Mouse (Mus musculus): Measurements from ENCODE around the gene Anxa7. TPM values are rescaled to one million over a fixed set of nuclear protein-coding genes. Genes with fewer than 3 reads are reported as not detected.

The Anxa7 gene
- polyA plus RNA-seq, 1 experiment from 2014 or later: 52.9 TPM

DNA sequence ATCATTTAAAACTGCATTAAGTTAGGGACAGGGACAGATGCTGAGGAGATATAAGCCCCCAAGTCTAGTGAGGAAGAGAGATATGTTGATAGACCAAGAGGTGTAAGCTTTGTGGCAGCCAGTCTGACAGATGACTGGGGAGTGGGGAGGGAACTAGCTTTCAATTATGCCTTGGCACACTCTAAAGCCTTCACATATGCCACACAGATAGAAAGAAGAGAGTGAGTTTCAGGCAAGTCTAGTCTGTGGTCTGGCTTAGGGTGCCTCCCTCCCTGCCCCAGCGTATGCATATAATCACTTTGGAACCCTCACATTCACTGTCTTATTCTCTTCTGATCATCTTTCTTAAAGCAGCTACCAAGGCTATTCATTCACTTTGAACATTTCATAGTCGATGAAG is 28.6 kb downstream of the Anxa7 start:
- H3K9me3 ChIP-seq (ENCODE audit: low read length): no peaks in the 10 kb centered on the region
- peak overlapping the region; percentile 67 for H3K4me2 ChIP-seq (replicated peaks; ENCODE audit: low read depth, low read length)
- peaks cover 8% of the 10 kb centered on the region; the same call in 1 of the 2 replicates for H3K4me1 ChIP-seq (ENCODE audit: insufficient read depth, low read depth, low read length)
- H3K27me3 ChIP-seq (replicated peaks; ENCODE audit: insufficient read depth, low read length): no peaks in the 10 kb centered on the region
- 15% methylated on average over 2 of the region's 2 CpGs for WGBS
- H3K9ac ChIP-seq (replicated peaks; ENCODE audit: low read depth): no peak overlapping the region
- H3K27ac ChIP-seq (ENCODE audit: low read length): no peak overlapping the region
- no peak for TF ChIP-seq CTCF (IDR thresholded peaks at IDR 0.05)
- TF ChIP-seq EP300 (IDR thresholded peaks at IDR 0.05): no peak
- H3K36me3 ChIP-seq (ENCODE audit: insufficient read depth, low read length): peaks cover 9% of the 10 kb centered on the region; the same call in 1 of the 2 replicates
- no peak for DNase-seq (ENCODE audit: low spot score)
- peak overlapping the region; percentile 30 for H3K4me3 ChIP-seq (ENCODE audit: low read depth, low read length)
- ATAC-seq: no peak

DNA sequence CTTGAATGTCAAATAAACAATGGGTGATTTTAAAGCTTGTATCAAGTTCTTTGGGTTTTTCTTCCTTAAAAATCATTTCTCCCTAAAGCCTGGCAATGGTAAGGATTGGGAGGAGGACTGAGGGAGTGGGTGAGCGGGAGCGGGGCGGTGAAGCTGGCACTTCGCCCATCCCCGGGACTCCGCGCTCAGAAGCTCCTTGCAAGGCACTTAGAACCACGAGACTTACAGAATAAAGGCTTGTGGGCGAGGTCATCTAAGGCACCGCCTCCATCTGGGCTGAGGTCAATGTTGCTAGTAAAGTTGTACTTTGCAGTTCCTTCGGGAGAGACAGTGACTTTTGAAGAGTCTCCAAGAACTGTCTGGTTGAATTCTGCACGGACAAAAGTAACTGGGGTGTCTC is 32.7 kb downstream of the Anxa7 start:
- DNase-seq (ENCODE audit: low spot score): no peak
- Histone ChIP-seq H3K36me3 (ENCODE audit: insufficient read depth, low read length) (no peaks in the 10 kb centered on the region), H3K9me3 (ENCODE audit: low read length) (no peaks in the 10 kb centered on the region), H3K27ac (ENCODE audit: low read length) (no peak overlapping the region), H3K27me3 (replicated peaks; ENCODE audit: insufficient read depth, low read length) (no peaks in the 10 kb centered on the region), H3K4me1 (ENCODE audit: insufficient read depth, low read depth, low read length) (peaks cover 8% of the 10 kb centered on the region; the same call in 1 of the 2 replicates), H3K4me2 (replicated peaks; ENCODE audit: low read depth, low read length) (no peak overlapping the region), H3K9ac (replicated peaks; ENCODE audit: low read depth) (no peak overlapping the region), H3K4me3 (ENCODE audit: low read depth, low read length) (no peak overlapping the region)
- 28% methylated on average over 12 of the region's 12 CpGs for WGBS
- peak; percentile 17; the same call in 1 of the 2 replicates for ATAC-seq
- TF ChIP-seq EP300 (IDR thresholded peaks at IDR 0.05) (no peak), CTCF (IDR thresholded peaks at IDR 0.05) (no peak)

- no peaks in the 10 kb centered on the region for H3K27me3 ChIP-seq (replicated peaks; ENCODE audit: insufficient read depth, low read length)
- H3K36me3 ChIP-seq (ENCODE audit: insufficient read depth, low read length): no peaks in the 10 kb centered on the region
- ATAC-seq: no peak
- DNase-seq (ENCODE audit: low spot score): no peak
- no peak for TF ChIP-seq EP300 (IDR thresholded peaks at IDR 0.05)
- no peak for TF ChIP-seq CTCF (IDR thresholded peaks at IDR 0.05)
- WGBS: 49% methylated on average over 17 of the region's 17 CpGs
- H3K4me1 ChIP-seq (ENCODE audit: insufficient read depth, low read depth, low read length): no peaks in the 10 kb centered on the region
- H3K4me3 ChIP-seq (ENCODE audit: low read depth, low read length): no peak overlapping the region
- H3K4me2 ChIP-seq (replicated peaks; ENCODE audit: low read depth, low read length): no peak overlapping the region
- H3K9ac ChIP-seq (replicated peaks; ENCODE audit: low read depth): no peak overlapping the region
- no peaks in the 10 kb centered on the region for H3K9me3 ChIP-seq (ENCODE audit: low read length)
- H3K27ac ChIP-seq (ENCODE audit: low read length): no peak overlapping the region
Observed at GRCm38 (mm10) chr14:20442252-20442651, 37.7 kb downstream of the Anxa7 start.

GRCm38 (mm10) chr14:20436976-20437375 is 43.0 kb downstream of the Anxa7 start:
- H3K27ac ChIP-seq (ENCODE audit: low read length): no peak overlapping the region
- H3K4me2 ChIP-seq (replicated peaks; ENCODE audit: low read depth, low read length): no peak overlapping the region
- no peak overlapping the region for H3K4me3 ChIP-seq (ENCODE audit: low read depth, low read length)
- no peak for ATAC-seq
- TF ChIP-seq CTCF (IDR thresholded peaks at IDR 0.05) (no peak), EP300 (IDR thresholded peaks at IDR 0.05) (no peak)
- H3K9ac ChIP-seq (replicated peaks; ENCODE audit: low read depth): no peak overlapping the region
- no peaks in the 10 kb centered on the region for H3K9me3 ChIP-seq (ENCODE audit: low read length)
- no peaks in the 10 kb centered on the region for H3K4me1 ChIP-seq (ENCODE audit: insufficient read depth, low read depth, low read length)
- DNase-seq (ENCODE audit: low spot score): no peak
- H3K36me3 ChIP-seq (ENCODE audit: insufficient read depth, low read length): no peaks in the 10 kb centered on the region
- no peaks in the 10 kb centered on the region for H3K27me3 ChIP-seq (replicated peaks; ENCODE audit: insufficient read depth, low read length)
- 58% methylated on average over 6 of the region's 6 CpGs for WGBS

GRCm38 (mm10) chr14:20432420-20432819 is 47.5 kb downstream of the Anxa7 start:
- ATAC-seq: no peak

GRCm38 (mm10) chr14:20431726-20432125 is 48.2 kb downstream of the Anxa7 start:
- ATAC-seq: no peak
- H3K9ac ChIP-seq (replicated peaks; ENCODE audit: low read depth): no peak overlapping the region

More at GRCm38 (mm10) chr14:20432420-20432819, 47.5 kb downstream of the Anxa7 start:
- Histone ChIP-seq H3K9me3 (ENCODE audit: low read length) (no peaks in the 10 kb centered on the region), H3K36me3 (ENCODE audit: insufficient read depth, low read length) (no peaks in the 10 kb centered on the region), H3K4me3 (ENCODE audit: low read depth, low read length) (no peak overlapping the region), H3K27me3 (replicated peaks; ENCODE audit: insufficient read depth, low read length) (no peaks in the 10 kb centered on the region), H3K27ac (ENCODE audit: low read length) (no peak overlapping the region), H3K9ac (replicated peaks; ENCODE audit: low read depth) (no peak overlapping the region), H3K4me2 (replicated peaks; ENCODE audit: low read depth, low read length) (no peak overlapping the region), H3K4me1 (ENCODE audit: insufficient read depth, low read depth, low read length) (no peaks in the 10 kb centered on the region)
- TF ChIP-seq EP300 (IDR thresholded peaks at IDR 0.05) (no peak), CTCF (IDR thresholded peaks at IDR 0.05) (no peak)
- DNase-seq (ENCODE audit: low spot score): no peak
- 70% methylated on average over 4 of the region's 4 CpGs for WGBS

DNA sequence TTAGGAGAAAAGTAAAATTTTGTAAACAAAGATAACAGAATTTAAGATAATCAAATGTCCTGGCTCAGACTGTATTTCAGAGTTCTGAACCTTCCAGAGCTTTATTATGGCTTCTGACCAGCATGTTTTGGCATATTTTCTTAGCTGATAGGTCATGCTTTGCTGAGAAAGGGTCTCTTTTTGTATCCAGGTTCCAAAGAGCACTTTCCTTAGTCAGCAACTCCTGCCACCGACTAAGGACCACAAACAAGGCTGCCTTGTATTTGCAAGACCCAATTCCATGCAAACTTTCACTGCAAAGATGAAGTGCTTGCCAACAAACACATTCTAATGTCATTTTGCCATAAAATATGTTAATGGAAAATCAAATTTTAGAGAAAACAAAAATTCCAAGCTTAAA is 50.1 kb downstream of the Anxa7 start:
- Histone ChIP-seq H3K9me3 (ENCODE audit: low read length) (no peaks in the 10 kb centered on the region), H3K36me3 (ENCODE audit: insufficient read depth, low read length) (no peaks in the 10 kb centered on the region), H3K9ac (replicated peaks; ENCODE audit: low read depth) (no peak overlapping the region), H3K27ac (ENCODE audit: low read length) (no peak overlapping the region), H3K4me2 (replicated peaks; ENCODE audit: low read depth, low read length) (no peak overlapping the region), H3K4me1 (ENCODE audit: insufficient read depth, low read depth, low read length) (no peaks in the 10 kb centered on the region), H3K4me3 (ENCODE audit: low read depth, low read length) (no peak overlapping the region), H3K27me3 (replicated peaks; ENCODE audit: insufficient read depth, low read length) (no peaks in the 10 kb centered on the region)
- no peak for ATAC-seq
- no peak for DNase-seq (ENCODE audit: low spot score)
- 39% methylated on average over 1 of the region's 1 CpGs for WGBS
- no peak for TF ChIP-seq EP300 (IDR thresholded peaks at IDR 0.05)
- TF ChIP-seq CTCF (IDR thresholded peaks at IDR 0.05): no peak

More at GRCm38 (mm10) chr14:20431726-20432125, 48.2 kb downstream of the Anxa7 start:
- Histone ChIP-seq H3K27ac (ENCODE audit: low read length) (no peak overlapping the region), H3K27me3 (replicated peaks; ENCODE audit: insufficient read depth, low read length) (no peaks in the 10 kb centered on the region), H3K4me2 (replicated peaks; ENCODE audit: low read depth, low read length) (no peak overlapping the region), H3K36me3 (ENCODE audit: insufficient read depth, low read length) (no peaks in the 10 kb centered on the region), H3K4me1 (ENCODE audit: insufficient read depth, low read depth, low read length) (no peaks in the 10 kb centered on the region), H3K4me3 (ENCODE audit: low read depth, low read length) (no peak overlapping the region), H3K9me3 (ENCODE audit: low read length) (no peaks in the 10 kb centered on the region)
- 55% methylated on average over 6 of the region's 6 CpGs for WGBS
- TF ChIP-seq EP300 (IDR thresholded peaks at IDR 0.05): no peak
- TF ChIP-seq CTCF (IDR thresholded peaks at IDR 0.05): no peak
- DNase-seq (ENCODE audit: low spot score): no peak

Data from lung, postnatal 0 days (tissue).